Mouse (Mus musculus) megakaryocyte, embryonic 14.5 days (primary cell): ENCODE data around the gene Ccnl2. TPM values are rescaled to one million over a fixed set of nuclear protein-coding genes. Genes with fewer than 3 reads are reported as not detected.

ENCODE experiments used
- H3K27me3 ChIP-seq: replicated peaks from 2 replicates; pipeline ENCODE3; 2012; ENCODE audit warnings: inconsistent platforms
- H3K36me3 ChIP-seq: replicated peaks from 2 replicates; pipeline ENCODE3; 2012; ENCODE audit warnings: low read length, inconsistent platforms, mixed read lengths
- H3K4me1 ChIP-seq: 2 replicates; pipeline ENCODE4 v1.6.1; 2012; ENCODE audit warnings: inconsistent platforms
- H3K4me3 ChIP-seq: replicated peaks from 2 replicates; pipeline ENCODE3; 2012; ENCODE audit warnings: moderate library complexity, mild to moderate bottlenecking, inconsistent platforms
- H3K9me3 ChIP-seq: 2 replicates; pipeline ENCODE4 v1.6.1; 2012; ENCODE audit warnings: inconsistent platforms
- FLI1 ChIP-seq: IDR thresholded peaks from 2 replicates; pipeline ENCODE4 v1.6.1; 2012; ENCODE audit warnings: low read length, inconsistent platforms, mixed read lengths
- GATA1 ChIP-seq: IDR thresholded peaks from 3 replicates; pipeline ENCODE4 v1.6.1; 2012; ENCODE audit warnings: mixed read lengths, low read length, inconsistent platforms, borderline replicate concordance
- polyA plus RNA-seq: library from polyadenylated mRNA; stranded (reverse); fragments of >175 nt; gene quantifications from 2 replicates; pipeline ENCODE4 v1.2.3, GENCODE M21; 2012; ENCODE audit warnings: low replicate concordance; ENCODE audit not compliant: insufficient read depth

Ccnl2 gene
- 8.4 and 15.4 TPM in 2 replicates for polyA plus RNA-seq

DNA sequence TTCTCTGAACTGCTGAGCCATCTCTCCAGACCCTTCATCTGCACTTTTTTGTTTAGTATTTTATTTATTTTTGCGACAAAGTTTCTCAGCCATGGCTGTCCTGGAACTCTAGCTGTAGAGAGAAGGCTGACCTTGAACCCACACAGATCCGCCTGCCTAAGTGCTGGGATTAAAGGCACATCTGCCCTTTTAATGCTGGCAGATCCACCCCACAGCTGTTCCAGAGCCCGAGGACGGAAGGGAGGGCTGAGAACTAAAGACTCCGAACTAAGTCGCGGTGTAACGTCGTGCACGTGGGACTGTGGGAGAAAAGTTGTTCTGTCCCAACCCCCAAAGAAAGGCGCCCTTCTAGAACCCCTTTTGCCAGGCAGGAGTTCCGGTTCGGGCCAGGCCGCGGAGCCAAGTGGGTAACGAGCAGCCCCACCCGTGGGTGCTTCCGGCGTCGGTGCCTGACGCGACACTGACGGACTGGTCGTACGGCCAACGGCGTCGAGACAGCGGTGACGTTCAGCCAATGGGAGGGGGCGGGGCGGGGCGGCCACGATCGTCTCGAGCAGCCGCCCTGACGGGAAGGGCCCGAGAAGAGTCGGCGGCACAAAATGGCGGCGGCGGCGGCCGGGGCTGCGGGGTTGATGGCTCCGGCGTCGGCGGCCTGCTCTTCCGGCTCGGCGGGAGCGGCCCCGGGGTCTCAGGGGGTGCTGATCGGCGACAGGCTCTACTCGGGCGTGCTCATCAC, at the start of gene Ccnl2:
Ccnl2 (plus strand) TSS at position 561 of the 736 bp plus-strand sequence.
- no peaks in the 10 kb centered on the region for H3K27me3 ChIP-seq
- H3K4me1 ChIP-seq: peaks cover 48% of the 10 kb centered on the region
- 0 out of 2 replicates have a peak, but pooled peaks have one; percentile 53 for TF ChIP-seq FLI1
- TF ChIP-seq GATA1: no peak
- H3K4me3 ChIP-seq: peak within 1 kb of the TSS; percentile 100
- no peaks in the 10 kb centered on the region for H3K9me3 ChIP-seq
- H3K36me3 ChIP-seq: peaks cover 81% of the 10 kb centered on the region

DNA sequence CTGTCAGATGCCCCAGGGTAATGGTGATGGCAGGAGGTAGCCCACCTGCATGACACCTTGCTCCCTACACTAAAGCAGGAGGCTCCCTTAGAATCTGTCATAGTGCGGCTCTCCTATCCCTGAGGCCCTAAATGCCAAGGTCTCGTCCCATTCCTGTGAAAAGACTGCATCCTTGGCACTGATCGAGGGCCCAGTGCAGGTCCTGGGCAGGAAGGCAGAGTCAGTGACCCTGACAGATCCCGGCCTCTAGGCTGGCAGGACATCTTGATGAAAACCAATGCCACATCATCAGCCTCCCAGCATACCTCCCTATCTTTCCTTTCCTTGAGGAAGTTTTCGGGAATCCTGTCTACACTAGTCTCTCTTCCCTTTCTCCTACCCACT, 42.8 kb upstream of the Ccnl2 start:
- TF ChIP-seq FLI1 (no peak), GATA1 (no peak)
- Histone ChIP-seq H3K4me3 (peak overlapping the region; percentile 93), H3K27me3 (peaks cover 34% of the 10 kb centered on the region), H3K36me3 (peaks cover 2% of the 10 kb centered on the region), H3K9me3 (no peaks in the 10 kb centered on the region), H3K4me1 (peaks cover 57% of the 10 kb centered on the region)

DNA sequence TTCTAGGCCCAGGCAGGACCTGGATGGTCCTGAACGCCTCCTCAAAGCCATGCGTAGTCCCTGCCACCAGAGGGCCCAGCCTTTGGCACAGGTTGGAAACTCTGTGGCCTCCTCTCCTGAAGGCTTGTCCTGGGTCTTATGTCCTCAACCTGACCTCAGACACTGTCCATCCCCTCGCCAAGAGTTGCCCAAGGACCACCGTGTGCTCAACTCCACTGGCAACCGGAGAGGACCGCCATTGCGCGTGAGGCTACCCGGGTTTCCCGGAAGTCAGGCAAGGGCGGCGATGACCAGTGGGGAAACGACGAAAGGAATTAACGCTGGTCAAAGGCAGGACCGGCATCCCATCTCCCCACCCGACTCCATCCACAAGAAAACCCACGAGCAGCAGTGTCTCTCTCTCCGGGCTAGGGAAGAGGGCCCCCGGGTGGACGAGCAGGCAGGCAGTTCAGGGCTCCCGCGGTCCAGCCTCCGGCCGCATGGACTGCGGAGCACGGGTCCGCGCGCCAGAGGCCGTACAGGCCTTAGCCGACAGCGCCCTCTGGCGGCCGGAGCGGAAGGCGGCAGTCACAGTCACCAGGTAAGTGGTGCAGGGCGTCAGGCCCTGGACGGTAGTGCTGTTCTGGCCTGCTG, 42.3 kb upstream of the Ccnl2 start:
- Histone ChIP-seq H3K4me3 (peak overlapping the region; percentile 93), H3K27me3 (peaks cover 36% of the 10 kb centered on the region), H3K4me1 (peaks cover 62% of the 10 kb centered on the region), H3K36me3 (peaks cover 2% of the 10 kb centered on the region), H3K9me3 (no peaks in the 10 kb centered on the region)
- TF ChIP-seq GATA1 (no peak), FLI1 (no peak)

DNA sequence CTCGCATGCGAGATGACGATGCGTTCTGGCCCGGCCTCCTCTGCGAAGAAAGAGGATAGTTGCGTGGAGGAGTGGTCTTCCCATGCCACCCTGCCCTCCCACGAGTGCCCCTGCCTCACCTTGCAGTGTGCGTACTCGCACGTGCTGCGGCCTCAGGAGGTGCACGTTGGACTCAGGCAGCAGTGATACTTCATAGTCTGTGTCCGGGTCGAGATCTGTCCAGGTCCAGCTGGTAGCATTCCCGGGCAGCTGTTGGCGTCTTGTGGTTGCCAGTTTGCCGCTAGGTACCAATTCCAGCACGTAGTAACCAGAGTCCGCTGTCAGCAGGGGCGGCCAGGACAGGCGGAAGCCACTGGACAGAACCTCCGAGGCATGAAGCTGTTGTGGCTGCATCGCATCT, 41.7 kb upstream of the Ccnl2 start:
- peak overlapping the region; percentile 93 for H3K4me3 ChIP-seq
- H3K9me3 ChIP-seq: no peaks in the 10 kb centered on the region
- peaks cover 68% of the 10 kb centered on the region for H3K4me1 ChIP-seq
- TF ChIP-seq GATA1: no peak
- TF ChIP-seq FLI1: no peak
- peaks cover 2% of the 10 kb centered on the region for H3K36me3 ChIP-seq
- H3K27me3 ChIP-seq: peaks cover 42% of the 10 kb centered on the region

DNA sequence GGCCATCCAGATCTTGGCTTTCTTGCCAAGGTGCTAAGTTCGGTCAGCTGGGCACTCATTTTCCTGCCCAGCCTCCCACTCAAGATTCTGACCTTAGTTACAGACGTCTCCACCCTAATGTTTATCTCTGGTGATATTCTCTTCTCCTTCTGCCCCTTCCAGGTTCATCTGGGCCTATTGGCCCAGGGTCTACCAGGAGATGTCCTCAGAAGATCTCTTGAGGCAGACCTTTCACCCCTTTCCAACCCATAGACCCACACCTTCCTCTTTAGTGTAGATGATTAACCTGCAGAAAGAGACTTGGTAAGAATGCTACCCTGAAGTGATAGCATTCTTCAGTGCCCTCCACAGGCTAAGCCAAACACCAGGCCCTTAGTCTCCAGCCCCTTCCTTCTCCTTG, 40.6 kb upstream of the Ccnl2 start:
- TF ChIP-seq FLI1: no peak
- no peak for TF ChIP-seq GATA1
- Histone ChIP-seq H3K9me3 (no peaks in the 10 kb centered on the region), H3K4me1 (peaks cover 75% of the 10 kb centered on the region), H3K4me3 (no peak overlapping the region), H3K27me3 (peaks cover 49% of the 10 kb centered on the region), H3K36me3 (peaks cover 2% of the 10 kb centered on the region)

DNA sequence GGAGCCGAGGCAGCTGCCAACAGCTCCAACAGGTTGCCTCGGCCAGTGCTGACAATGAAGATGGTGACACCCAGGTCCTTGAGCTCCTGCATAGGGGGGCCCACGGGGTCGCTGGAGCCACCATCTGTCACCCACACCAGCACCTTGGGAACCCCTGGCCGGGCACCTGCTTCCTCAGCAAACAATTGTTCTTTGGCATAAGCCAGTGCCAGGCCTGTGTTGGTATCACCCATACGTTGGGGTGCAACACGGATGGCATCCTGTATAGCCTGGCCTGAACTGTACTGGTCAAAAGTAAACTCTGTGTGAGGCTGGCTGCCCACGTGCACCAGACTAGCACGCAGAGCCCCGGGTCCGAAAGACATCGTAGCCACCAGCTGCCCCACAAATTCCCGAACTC, 39.5 kb upstream of the Ccnl2 start:
- no peak for TF ChIP-seq GATA1
- TF ChIP-seq FLI1: no peak
- Histone ChIP-seq H3K9me3 (no peaks in the 10 kb centered on the region), H3K4me3 (peak overlapping the region; percentile 31), H3K27me3 (peaks cover 50% of the 10 kb centered on the region), H3K4me1 (peaks cover 75% of the 10 kb centered on the region), H3K36me3 (peaks cover 2% of the 10 kb centered on the region)

DNA sequence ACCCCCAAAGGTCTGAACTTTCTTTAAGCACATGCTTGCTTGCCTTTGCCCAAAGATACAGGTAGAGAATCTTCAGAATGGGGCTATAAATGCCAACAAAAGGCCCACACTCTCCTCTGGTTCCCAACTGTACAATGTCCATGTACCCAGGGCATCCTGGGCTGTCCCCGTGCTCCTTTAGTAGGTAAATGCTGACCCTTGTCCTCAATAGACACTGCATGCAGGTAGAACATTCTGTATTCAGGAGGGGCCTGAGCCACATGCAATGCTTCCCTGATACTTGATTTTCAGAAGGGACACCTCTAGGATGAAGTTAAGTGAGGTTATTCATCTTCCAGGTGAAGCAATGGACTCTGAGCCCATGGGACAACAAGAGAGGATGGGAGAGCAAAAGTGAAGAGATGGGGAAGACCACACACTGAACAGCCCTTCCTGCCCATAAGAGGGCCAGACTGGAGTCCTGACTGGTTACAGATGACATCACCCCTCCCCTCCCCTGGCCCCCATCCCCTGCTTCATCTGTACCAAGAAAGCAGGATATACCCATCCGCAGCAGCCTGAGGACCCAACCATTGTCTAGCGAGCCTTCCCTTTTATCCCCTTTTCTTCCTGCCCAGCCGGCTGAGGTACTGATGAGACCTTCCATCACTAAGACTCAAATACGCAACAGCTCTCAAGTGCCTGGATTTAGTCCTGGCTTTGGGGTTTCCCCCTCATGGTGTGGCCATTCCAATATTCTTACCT, 38.8 kb upstream of the Ccnl2 start:
- Histone ChIP-seq H3K36me3 (no peaks in the 10 kb centered on the region), H3K27me3 (peaks cover 50% of the 10 kb centered on the region), H3K4me3 (peak overlapping the region; percentile 92), H3K4me1 (peaks cover 72% of the 10 kb centered on the region), H3K9me3 (no peaks in the 10 kb centered on the region)
- TF ChIP-seq GATA1: no peak
- no peak for TF ChIP-seq FLI1

DNA sequence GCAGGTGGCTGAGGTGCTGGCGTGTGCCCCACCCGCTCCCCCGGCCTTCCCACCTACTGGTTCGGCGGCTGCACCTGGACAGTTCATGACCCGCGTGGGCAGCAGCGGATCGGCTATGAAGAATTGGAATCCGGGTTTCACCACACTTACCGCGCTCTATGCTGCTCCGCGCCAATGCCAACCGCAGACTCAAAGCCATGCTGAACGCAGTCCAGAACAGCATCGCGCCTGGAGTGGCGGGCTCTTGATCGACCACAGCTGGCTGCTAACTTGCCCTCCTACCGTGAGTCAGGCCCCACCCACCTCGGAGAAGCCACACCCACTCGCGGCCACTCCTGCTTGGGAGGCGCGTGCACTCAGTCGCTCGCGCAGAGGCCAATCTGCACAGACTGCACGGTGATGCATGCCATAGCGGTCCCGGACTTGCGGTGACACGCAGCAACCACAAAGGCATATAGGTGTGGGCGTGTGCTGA, 38.0 kb upstream of the Ccnl2 start, which contains the start of gene Vwa1:
Vwa1 (minus strand) TSS at position 419 of the 475 bp plus-strand sequence.
- H3K27me3 ChIP-seq: peaks cover 55% of the 10 kb centered on the region
- peak within 1 kb of the TSS; percentile 92 for H3K4me3 ChIP-seq
- TF ChIP-seq FLI1 (no peak), GATA1 (no peak)
- no peaks in the 10 kb centered on the region for H3K36me3 ChIP-seq
- H3K4me1 ChIP-seq: peaks cover 69% of the 10 kb centered on the region
- H3K9me3 ChIP-seq: no peaks in the 10 kb centered on the region

DNA sequence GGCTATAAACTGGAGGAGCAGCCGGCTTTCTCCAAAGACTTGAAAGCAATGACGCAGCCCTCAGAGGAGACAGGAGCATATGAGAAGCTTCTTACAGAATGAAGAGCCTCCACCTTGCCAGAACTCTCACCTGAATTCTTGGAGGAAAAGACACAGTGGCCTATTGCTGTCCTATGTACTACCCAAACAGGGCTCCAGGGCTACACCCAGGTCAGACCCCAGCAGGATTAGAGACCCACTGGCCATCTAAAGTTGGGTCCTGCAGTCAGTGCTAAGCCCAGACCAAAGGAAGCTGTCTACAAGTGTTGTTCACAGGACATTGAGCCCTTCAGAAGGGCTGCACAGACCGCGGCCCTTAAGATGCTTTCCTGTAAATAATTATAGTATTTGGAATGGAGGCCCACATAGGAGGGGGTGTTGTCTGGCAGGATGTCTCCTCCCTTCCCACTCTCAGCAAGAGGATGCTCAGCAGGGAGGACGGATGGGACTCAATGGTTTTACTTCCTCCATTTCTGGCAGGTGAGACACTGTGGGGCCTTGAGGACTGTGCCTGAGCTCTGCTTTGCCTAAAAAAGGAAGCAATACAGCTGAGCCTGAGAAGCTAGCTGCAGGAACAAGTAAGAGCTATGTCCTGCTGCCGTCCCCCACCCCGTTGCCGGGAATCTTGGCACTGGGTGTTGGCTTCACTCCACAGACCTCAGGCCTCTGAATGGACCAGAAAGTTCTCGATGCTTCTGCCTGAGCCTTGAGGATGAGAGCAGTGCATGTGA, 37.1 kb upstream of the Ccnl2 start:
- no peaks in the 10 kb centered on the region for H3K36me3 ChIP-seq
- peaks cover 57% of the 10 kb centered on the region for H3K27me3 ChIP-seq
- H3K4me1 ChIP-seq: peaks cover 65% of the 10 kb centered on the region
- TF ChIP-seq GATA1: no peak
- TF ChIP-seq FLI1: no peak
- no peaks in the 10 kb centered on the region for H3K9me3 ChIP-seq
- H3K4me3 ChIP-seq: peak overlapping the region; percentile 92
